Mouse (Mus musculus) liver, embryonic 14.5 days (tissue): ENCODE data around the gene Saxo1.

Source experiments
- CTCF ChIP-seq: IDR thresholded peaks from 2 replicates; pipeline ENCODE4 v1.5.1; 2016; ENCODE audit warnings: antibody characterized with exemption, low read depth, control low read depth
- EP300 ChIP-seq: IDR thresholded peaks from 2 replicates; pipeline ENCODE4 v1.6.1; 2016; ENCODE audit warnings: antibody characterized with exemption, low read depth

DNA sequence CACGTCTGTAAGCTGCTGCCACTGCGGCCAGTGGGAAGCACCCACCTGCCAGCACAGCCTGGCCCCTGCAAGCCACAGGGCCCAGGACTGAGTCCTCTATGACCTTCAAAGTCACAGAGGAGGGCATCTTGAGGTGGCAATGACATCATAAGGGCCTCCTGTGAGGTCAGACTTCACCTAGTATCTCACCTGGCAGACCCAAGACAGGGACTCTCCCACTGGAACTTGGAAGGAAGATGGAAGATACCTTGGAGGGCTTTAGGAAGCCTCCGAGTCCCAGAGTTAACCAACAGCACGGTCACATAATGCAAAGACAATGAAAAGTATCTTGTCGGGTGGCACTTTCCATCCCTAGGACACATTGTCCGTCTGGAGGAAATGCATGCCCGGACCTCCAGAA lies at the start of gene Saxo1:
- TF ChIP-seq EP300, result no peak
- TF ChIP-seq CTCF, result no peak
